Mouse (Mus musculus): ENCODE data around the gene Atp8b2.

DNA sequence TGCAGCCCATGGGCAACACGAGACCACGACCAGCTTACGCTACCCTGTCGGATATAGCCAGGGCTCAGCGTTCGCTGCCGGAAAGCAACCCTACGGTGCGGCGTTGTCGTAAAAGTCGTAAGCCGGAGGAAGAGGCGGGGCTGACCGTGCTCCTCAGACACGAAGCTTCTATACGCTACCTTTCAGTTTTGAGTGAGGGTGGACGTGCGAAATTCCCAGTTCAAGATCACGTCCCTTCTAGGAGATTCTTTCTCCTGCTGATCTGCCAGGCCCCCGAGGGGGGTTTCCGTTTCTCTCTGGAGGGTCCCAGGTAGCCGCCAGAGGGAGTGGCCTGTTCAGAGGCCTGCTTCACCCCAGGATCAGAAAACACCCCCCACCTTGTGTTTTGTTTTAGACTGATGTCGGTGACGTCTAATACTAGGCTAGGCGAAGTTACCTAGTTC, 35.3 kb upstream of the Atp8b2 start, which contains the start of gene Hax1:
- TF ChIP-seq POLR2A (IDR thresholded peaks at IDR 0.05; ENCODE audit: borderline replicate concordance, control insufficient read depth, low read depth, low read length) (peak; percentile 79; the same call in 1 of the 2 replicates), CTCF (IDR thresholded peaks at IDR 0.05; ENCODE audit: control insufficient read depth, insufficient read depth, low read length) (no peak)
